In genomic region chr3:36137560-36137959, GRCm38 (mm10) we compare ENCODE assay signal across 8 mouse cellular contexts. TPM values are rescaled to one million over a fixed set of nuclear protein-coding genes. Genes with fewer than 3 reads are reported as not detected.
DNase-seq lines count a peak whose midpoint lies in the region; ATAC-seq and TF ChIP-seq lines count a peak whose summit lies in the region.

No protein-coding gene starts in this region.

- 39% methylated on average over 2 of the region's 2 CpGs for WGBS in liver, embryonic 14.5 days (ENCODE audit: insufficient replicate concordance)
- 36% methylated on average over 2 of the region's 2 CpGs for WGBS in liver, embryonic 12.5 days (ENCODE audit: insufficient replicate concordance)

- peak; percentile 46 for TF ChIP-seq CTCF in liver, embryonic 14.5 days (IDR thresholded peaks at IDR 0.05; ENCODE audit: low read depth)

- H3K4me1 ChIP-seq in liver, embryonic 14.5 days (replicated peaks; ENCODE audit: control insufficient read depth in 2 of 2, insufficient read depth in 2 of 2, low read length in 1 of 2) = no peaks in the 10 kb centered on the region
- H3K4me1 ChIP-seq in liver, embryonic 12.5 days = no peaks in the 10 kb centered on the region

- H3K27me3 ChIP-seq in liver, embryonic 14.5 days (ENCODE audit: control insufficient read depth, insufficient read depth, low read length) = no peaks in the 10 kb centered on the region
- no peaks in the 10 kb centered on the region for H3K27me3 ChIP-seq in liver, embryonic 12.5 days (replicated peaks)

- TF ChIP-seq EP300 in liver, embryonic 14.5 days (IDR thresholded peaks at IDR 0.05; ENCODE audit: low read depth) = no peak

- no peak overlapping the region for H3K9ac ChIP-seq in liver, embryonic 14.5 days (replicated peaks)
- no peak overlapping the region for H3K9ac ChIP-seq in liver, embryonic 12.5 days

- H3K9me3 ChIP-seq in liver, embryonic 14.5 days (ENCODE audit: control insufficient read depth, low read length) = no peaks in the 10 kb centered on the region
- no peaks in the 10 kb centered on the region for H3K9me3 ChIP-seq in liver, embryonic 12.5 days (replicated peaks)

- H3K4me3 ChIP-seq in liver, embryonic 14.5 days (ENCODE audit: insufficient read depth in 1 of 2, low read depth in 2 of 2, low read length in 2 of 2) = no peak overlapping the region
- H3K4me3 ChIP-seq in liver, embryonic 12.5 days = no peak overlapping the region

- ATAC-seq in liver, embryonic 14.5 days (ENCODE audit: insufficient read depth) = no peak
- ATAC-seq in liver, embryonic 12.5 days = no peak

- H3K36me3 ChIP-seq in liver, embryonic 14.5 days (replicated peaks; ENCODE audit: control insufficient read depth, insufficient read depth, low read depth) = no peaks in the 10 kb centered on the region
- no peaks in the 10 kb centered on the region for H3K36me3 ChIP-seq in liver, embryonic 12.5 days

- H3K4me2 ChIP-seq in liver, embryonic 14.5 days (ENCODE audit: low read depth) = no peak overlapping the region
- H3K4me2 ChIP-seq in liver, embryonic 12.5 days = no peak overlapping the region

- DNase-seq in adrenal gland, postnatal 14 days = peak; percentile 12
- DNase-seq in adrenal gland, postnatal 25 days = no peak
- peak; percentile 17 to 30 (median 26) for DNase-seq in liver, embryonic 14.5 days (ENCODE audit: low read depth in 3 of 3, low spot score in 3 of 3)
- peak; percentile 74 for DNase-seq in embryo, embryonic 10.5 days (ENCODE audit: low spot score)
- peak; percentile 11 to 13 for DNase-seq in natural killer cell, adult 2 months (ENCODE audit: low spot score in 2 of 2)
- no peak for DNase-seq in cerebellum, postnatal 36 days
- no peak for DNase-seq in right cerebral cortex, adult 18-20 months

- no peak overlapping the region for H3K27ac ChIP-seq in liver, embryonic 14.5 days
- no peak overlapping the region for H3K27ac ChIP-seq in liver, embryonic 12.5 days

RNA-seq across cellular contexts. Expression of gene D3Ertd254e, which starts 13.3 kb away (rescaled TPM):
- total RNA-seq in adrenal gland, postnatal 14 days (2021) = 5.9 and 7.1 TPM in 2 replicates
- 8.0 and 8.6 TPM in 2 replicates for total RNA-seq in adrenal gland, postnatal 25 days (2021)
- polyA plus RNA-seq in liver, embryonic 14.5 days (2012; rRNA removed) = 0.34 and 0.44 TPM in 2 replicates
- polyA plus RNA-seq in liver, embryonic 14.5 days (2014; fragmentation: Nextera tagmentation; extraction: Ambion mirVana) = 0.76 and 0.99 TPM in 2 replicates
- polyA plus RNA-seq in liver, embryonic 12.5 days (2016; fragmentation: Nextera tagmentation; extraction: Ambion mirVana) = 1.7 and 2.2 TPM in 2 replicates

Comparison
In these comparisons a context has a peak if more than half of its experiments do, and no peak if none do; other contexts are left out.
1. DNase-seq: peak in adrenal gland, postnatal 14 days (single experiment), liver, embryonic 14.5 days (3 of 3), embryo, embryonic 10.5 days (single experiment) and natural killer cell, adult 2 months (2 of 2); none in adrenal gland, postnatal 25 days (single experiment), cerebellum, postnatal 36 days (0 of 2) and right cerebral cortex, adult 18-20 months (single experiment).